In the genomic region with DNA sequence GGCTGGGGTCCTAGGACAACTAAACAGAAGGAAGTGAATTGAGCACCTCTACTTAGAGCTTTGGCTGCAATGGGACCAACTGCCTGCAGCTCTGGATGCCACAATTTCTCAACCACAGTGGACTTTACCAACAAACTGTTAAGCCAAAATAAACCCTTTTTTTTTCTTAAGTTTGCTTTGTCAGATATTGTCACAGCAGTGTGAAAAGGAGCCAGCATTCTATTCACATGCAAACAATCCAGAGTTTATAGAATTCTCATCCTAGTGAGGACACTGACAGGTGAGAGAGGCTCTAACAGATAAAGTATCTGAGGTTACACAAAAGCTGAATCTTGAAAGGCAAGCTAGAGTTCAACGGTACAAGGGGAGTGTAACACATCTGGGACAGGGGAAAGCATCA, we compare ENCODE assay signal across 12 mouse cellular contexts. TPM values are rescaled to one million over a fixed set of nuclear protein-coding genes. Genes with fewer than 3 reads are reported as not detected.
"Had no signal": no experiment of that assay in that cellular context is flagged by ENCODE, and none has a peak within 500 bp of the region (broad histone marks: within the 10 kb centered on the region; RNA-seq: fewer than 3 reads in every experiment).

No protein-coding gene starts in this region.

- H3K9ac ChIP-seq: lung, embryonic 14.5 days; midbrain, embryonic 13.5 days; neural tube, embryonic 12.5 days had no signal

- H3K9me3 ChIP-seq: limb, embryonic 10.5 days; midbrain, embryonic 13.5 days; neural tube, embryonic 12.5 days had no signal

- H3K27me3 ChIP-seq: midbrain, embryonic 13.5 days; neural tube, embryonic 12.5 days had no signal

- H3K4me3 ChIP-seq: left cerebral cortex, adult 2 months; limb, embryonic 10.5 days; neural tube, embryonic 12.5 days had no signal

- ATAC-seq: midbrain, embryonic 13.5 days had no signal

- DNase-seq: kidney, adult 8-10 months; kidney, postnatal 25 days; lung, embryonic 14.5 days; lung, postnatal 14 days; thymus, adult 18-20 months; thymus, postnatal 14 days had no signal

- H3K27ac ChIP-seq: left cerebral cortex, adult 2 months; limb, embryonic 10.5 days; midbrain, embryonic 13.5 days; neural tube, embryonic 12.5 days had no signal

RNA-seq across cellular contexts. Expression of gene 6330403K07Rik, which starts 16.3 kb away (rescaled TPM):
- total RNA-seq: monocyte, adult 5-6 weeks; neutrophil, adult 5-6 weeks had no signal
